ENCODE assay signal across 25 mouse cellular contexts in the genomic region with DNA sequence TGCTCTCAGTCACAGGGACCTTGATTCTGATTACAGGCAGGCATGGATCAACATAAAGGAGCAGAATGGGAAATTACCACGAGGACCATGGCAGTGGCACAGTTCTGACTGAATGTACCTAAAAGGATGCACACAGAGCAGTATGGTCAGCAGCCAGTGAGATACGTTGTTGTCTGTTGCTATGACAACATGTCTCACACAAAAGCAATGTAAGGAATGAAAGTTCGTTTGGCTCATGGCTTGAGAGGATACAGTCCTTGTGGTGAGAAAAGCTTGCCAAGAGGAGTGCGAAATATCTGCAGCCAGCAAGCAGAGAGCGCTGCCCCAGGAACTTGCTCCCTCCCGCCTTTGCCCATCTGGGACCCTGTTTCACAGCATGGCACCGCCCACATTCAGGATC. TPM values are rescaled to one million over a fixed set of nuclear protein-coding genes. Genes with fewer than 3 reads are reported as not detected.
DNase-seq lines count a peak whose midpoint lies in the region; ATAC-seq lines count a peak whose summit lies in the region.
"Had no signal": no experiment of that assay in that cellular context is flagged by ENCODE, and none has a peak within 500 bp of the region (broad histone marks: within the 10 kb centered on the region; RNA-seq: fewer than 3 reads in every experiment).

No protein-coding gene starts in this region.

- peak; percentile 65 for DNase-seq in forebrain, embryonic 14.5 days (ENCODE audit: low spot score)
- DNase-seq in midbrain, embryonic 14.5 days: peak; percentile 20
- DNase-seq in midbrain, embryonic 11.5 days (ENCODE audit: low spot score, missing footprints): no peak
- DNase-seq in Muller cell, postnatal 12 days (ENCODE audit: inconsistent ontology term): peak; percentile 20
- DNase-seq in thymus, postnatal 36 days: no peak
- DNase-seq in lung, adult 18-20 months: no peak
- DNase-seq: adrenal gland, postnatal 10 days; cerebellum, adult 8-10 months; gastrocnemius, postnatal 25 days; heart, adult 2 months; heart, postnatal 36 days; kidney, adult 8-10 months; kidney, postnatal 10 days; thymus, adult 2 months had no signal

- no peak overlapping the region for H3K4me2 ChIP-seq in forebrain, embryonic 14.5 days (ENCODE audit: low read length)
- no peak overlapping the region for H3K4me2 ChIP-seq in forebrain, embryonic 12.5 days
- no peak overlapping the region for H3K4me2 ChIP-seq in midbrain, embryonic 14.5 days (ENCODE audit: low read length)
- H3K4me2 ChIP-seq in midbrain, embryonic 11.5 days: no peak overlapping the region
- H3K4me2 ChIP-seq in forebrain, embryonic 16.5 days (ENCODE audit: low read length): no peak overlapping the region
- H3K4me2 ChIP-seq: embryonic facial prominence, embryonic 15.5 days; hindbrain, embryonic 13.5 days; limb, embryonic 15.5 days had no signal

- peaks cover 14% of the 10 kb centered on the region; the same call in 1 of the 2 replicates for H3K4me1 ChIP-seq in forebrain, embryonic 14.5 days (ENCODE audit: control insufficient read depth, insufficient read depth, low read length)
- peaks cover 15% of the 10 kb centered on the region for H3K4me1 ChIP-seq in forebrain, embryonic 12.5 days
- H3K4me1 ChIP-seq in midbrain, embryonic 14.5 days (ENCODE audit: control insufficient read depth, insufficient read depth, low read length): peaks cover 12% of the 10 kb centered on the region
- peaks cover 8% of the 10 kb centered on the region for H3K4me1 ChIP-seq in midbrain, embryonic 11.5 days (ENCODE audit: control insufficient read depth, insufficient read depth, low read length)
- H3K4me1 ChIP-seq in forebrain, embryonic 16.5 days (replicated peaks; ENCODE audit: control insufficient read depth, insufficient read depth, low read length): peaks cover 23% of the 10 kb centered on the region

- WGBS in forebrain, embryonic 14.5 days: 44% methylated on average over 7 of the region's 7 CpGs
- WGBS in forebrain, embryonic 12.5 days: 61% methylated on average over 7 of the region's 7 CpGs
- WGBS in midbrain, embryonic 14.5 days: 47% methylated on average over 7 of the region's 7 CpGs
- WGBS in midbrain, embryonic 11.5 days: 54% methylated on average over 7 of the region's 7 CpGs
- WGBS in forebrain, embryonic 16.5 days: 39% methylated on average over 7 of the region's 7 CpGs

- no peaks in the 10 kb centered on the region for H3K36me3 ChIP-seq in forebrain, embryonic 14.5 days (ENCODE audit: control insufficient read depth, insufficient read depth, low read length)
- H3K36me3 ChIP-seq in forebrain, embryonic 12.5 days (replicated peaks): no peaks in the 10 kb centered on the region
- no peaks in the 10 kb centered on the region for H3K36me3 ChIP-seq in midbrain, embryonic 14.5 days (ENCODE audit: control insufficient read depth, insufficient read depth, low read length)
- H3K36me3 ChIP-seq in midbrain, embryonic 11.5 days (ENCODE audit: control insufficient read depth, insufficient read depth, low read length): no peaks in the 10 kb centered on the region
- no peaks in the 10 kb centered on the region for H3K36me3 ChIP-seq in forebrain, embryonic 16.5 days (ENCODE audit: control insufficient read depth, insufficient read depth)
- H3K36me3 ChIP-seq: embryonic facial prominence, embryonic 15.5 days; hindbrain, embryonic 13.5 days; limb, embryonic 15.5 days had no signal

- H3K27ac ChIP-seq in forebrain, embryonic 14.5 days (ENCODE audit: low read depth, low read length): peak overlapping the region; percentile 33; the same call in 1 of the 2 replicates
- no peak overlapping the region for H3K27ac ChIP-seq in forebrain, embryonic 12.5 days
- H3K27ac ChIP-seq in midbrain, embryonic 14.5 days (replicated peaks; ENCODE audit: low read depth, low read length): no peak overlapping the region
- H3K27ac ChIP-seq in midbrain, embryonic 11.5 days (ENCODE audit: low read depth, low read length): no peak overlapping the region
- peak overlapping the region; percentile 8; the same call in 1 of the 2 replicates for H3K27ac ChIP-seq in forebrain, embryonic 16.5 days (ENCODE audit: low read length)
- H3K27ac ChIP-seq: embryonic facial prominence, embryonic 15.5 days; heart, adult 2 months; hindbrain, embryonic 13.5 days; left cerebral cortex, adult 2 months; limb, embryonic 15.5 days; liver, embryonic 14.5 days; macrophage had no signal

- H3K9ac ChIP-seq in forebrain, embryonic 14.5 days (ENCODE audit: low read length): no peak overlapping the region
- no peak overlapping the region for H3K9ac ChIP-seq in forebrain, embryonic 12.5 days
- H3K9ac ChIP-seq in midbrain, embryonic 14.5 days (replicated peaks; ENCODE audit: low read length): no peak overlapping the region
- no peak overlapping the region for H3K9ac ChIP-seq in midbrain, embryonic 11.5 days (ENCODE audit: low read length)
- no peak overlapping the region for H3K9ac ChIP-seq in forebrain, embryonic 16.5 days (replicated peaks; ENCODE audit: low read depth, low read length)
- H3K9ac ChIP-seq: embryonic facial prominence, embryonic 15.5 days; hindbrain, embryonic 13.5 days; limb, embryonic 15.5 days; liver, embryonic 14.5 days had no signal

- H3K4me3 ChIP-seq in forebrain, embryonic 14.5 days (ENCODE audit: low read depth, low read length): no peak overlapping the region
- H3K4me3 ChIP-seq in forebrain, embryonic 12.5 days (replicated peaks): no peak overlapping the region
- no peak overlapping the region for H3K4me3 ChIP-seq in midbrain, embryonic 14.5 days (replicated peaks; ENCODE audit: low read depth, low read length)
- no peak overlapping the region for H3K4me3 ChIP-seq in midbrain, embryonic 11.5 days (ENCODE audit: low read depth, low read length)
- H3K4me3 ChIP-seq in forebrain, embryonic 16.5 days (replicated peaks; ENCODE audit: low read length): no peak overlapping the region
- H3K4me3 ChIP-seq: embryonic facial prominence, embryonic 15.5 days; heart, adult 2 months; hindbrain, embryonic 13.5 days; left cerebral cortex, adult 2 months; limb, embryonic 15.5 days had no signal

- no peaks in the 10 kb centered on the region for H3K27me3 ChIP-seq in forebrain, embryonic 14.5 days (replicated peaks; ENCODE audit: control insufficient read depth, insufficient read depth, low read length)
- H3K27me3 ChIP-seq in forebrain, embryonic 12.5 days: 0 out of 2 replicates have a peak, but pooled peaks cover 5% of the 10 kb centered on the region
- no peaks in the 10 kb centered on the region for H3K27me3 ChIP-seq in midbrain, embryonic 14.5 days (ENCODE audit: control insufficient read depth, insufficient read depth, low read length)
- peaks cover 4% of the 10 kb centered on the region; the same call in 1 of the 2 replicates for H3K27me3 ChIP-seq in midbrain, embryonic 11.5 days (ENCODE audit: control insufficient read depth, insufficient read depth, low read length)
- no peaks in the 10 kb centered on the region for H3K27me3 ChIP-seq in forebrain, embryonic 16.5 days (replicated peaks; ENCODE audit: control insufficient read depth, insufficient read depth, low read length)
- H3K27me3 ChIP-seq: hindbrain, embryonic 13.5 days had no signal

- ATAC-seq in forebrain, embryonic 14.5 days: peak; percentile 13; the same call in 1 of the 2 replicates
- ATAC-seq in forebrain, embryonic 12.5 days (ENCODE audit: low FRiP score): no peak
- ATAC-seq in midbrain, embryonic 14.5 days (ENCODE audit: low FRiP score, low TSS enrichment): no peak
- ATAC-seq in midbrain, embryonic 11.5 days (ENCODE audit: low FRiP score): no peak
- 0 out of 2 replicates have a peak, but pooled peaks have one; percentile 39 for ATAC-seq in forebrain, embryonic 16.5 days
- ATAC-seq: activated CD4-positive, CD25-positive, alpha-beta regulatory T cell, adult 4 months; CD4-positive, CD25-positive, alpha-beta regulatory T cell, adult 4 months; Patski had no signal

- H3K9me3 ChIP-seq in forebrain, embryonic 14.5 days (replicated peaks; ENCODE audit: control insufficient read depth, low read length): no peaks in the 10 kb centered on the region
- no peaks in the 10 kb centered on the region for H3K9me3 ChIP-seq in forebrain, embryonic 12.5 days
- no peaks in the 10 kb centered on the region for H3K9me3 ChIP-seq in midbrain, embryonic 14.5 days (ENCODE audit: control insufficient read depth, low read length)
- no peaks in the 10 kb centered on the region; the same call in 1 of the 2 replicates for H3K9me3 ChIP-seq in midbrain, embryonic 11.5 days (ENCODE audit: control insufficient read depth, low read length)
- no peaks in the 10 kb centered on the region for H3K9me3 ChIP-seq in forebrain, embryonic 16.5 days (ENCODE audit: control insufficient read depth, low read length)
- H3K9me3 ChIP-seq: embryonic facial prominence, embryonic 15.5 days; hindbrain, embryonic 13.5 days; limb, embryonic 15.5 days had no signal

RNA-seq across cellular contexts. Expression of gene Tmem150c, which starts 36.3 kb away (rescaled TPM):
- polyA plus RNA-seq in forebrain, embryonic 14.5 days (2014; fragmentation: Nextera tagmentation; extraction: Ambion mirVana): 17.0 and 21.8 TPM in 2 replicates
- 5.8 and 6.3 TPM in 2 replicates for polyA plus RNA-seq in forebrain, embryonic 12.5 days (2016; fragmentation: Nextera tagmentation; extraction: Ambion mirVana)
- polyA plus RNA-seq in midbrain, embryonic 14.5 days (2014; fragmentation: Nextera tagmentation; extraction: Ambion mirVana): 20.0 and 23.6 TPM in 2 replicates
- polyA plus RNA-seq in midbrain, embryonic 11.5 days (2014; fragmentation: Nextera tagmentation; extraction: Ambion mirVana): 3.0 TPM in 2 replicates
- polyA plus RNA-seq in forebrain, embryonic 16.5 days (2015; fragmentation: Nextera tagmentation; extraction: Ambion mirVana): 31.9 and 33.2 TPM in 2 replicates
- polyA plus RNA-seq: activated CD4-positive, CD25-positive, alpha-beta regulatory T cell, adult 4 months; CD4-positive, CD25-positive, alpha-beta regulatory T cell, adult 4 months; Patski had no signal

Comparison
In these comparisons a context has a peak if more than half of its experiments do, and no peak if none do; other contexts are left out.
1. ATAC-seq: peak in forebrain, embryonic 14.5 days (single experiment) and forebrain, embryonic 16.5 days (single experiment); none in forebrain, embryonic 12.5 days (single experiment), midbrain, embryonic 14.5 days (single experiment) and midbrain, embryonic 11.5 days (single experiment).
2. DNase-seq: peak in forebrain, embryonic 14.5 days (single experiment), midbrain, embryonic 14.5 days (single experiment) and Muller cell, postnatal 12 days (single experiment); none in midbrain, embryonic 11.5 days (single experiment), thymus, postnatal 36 days (0 of 2) and lung, adult 18-20 months (0 of 2).
3. H3K27ac ChIP-seq: peak in forebrain, embryonic 14.5 days (single experiment) and forebrain, embryonic 16.5 days (single experiment); none in forebrain, embryonic 12.5 days (single experiment), midbrain, embryonic 14.5 days (single experiment) and midbrain, embryonic 11.5 days (single experiment).